Mouse (Mus musculus): ENCODE measurements at regions not wholly inside any gene's neighbourhood (a gene's known extent, or its start where the extent isn't known, plus 50 kb on each side); places are given as distances from the start of the nearest gene placed in this dataset.
A peak's percentile ranks its signal among the peaks of the same experiment; 100 is the strongest.

- H3K36me3 ChIP-seq = no peaks in the 10 kb centered on the region
- H3K9ac ChIP-seq = no peak overlapping the region
- H3K4me1 ChIP-seq = no peaks in the 10 kb centered on the region
- H3K4me3 ChIP-seq = no peak overlapping the region
- H3K9me3 ChIP-seq = no peaks in the 10 kb centered on the region
- no peak for ATAC-seq (ENCODE audit: insufficient number of reproducible peaks, insufficient read depth, low FRiP score, low TSS enrichment)
- H3K4me2 ChIP-seq (replicated peaks) = no peak overlapping the region
- no peaks in the 10 kb centered on the region for H3K27me3 ChIP-seq
- WGBS = 97% methylated on average over 1 of the region's 1 CpGs
- H3K27ac ChIP-seq = no peak overlapping the region
These were observed 113.5 kb upstream of the Snx19 start for GRCm38 (mm10) chr9:30313360-30313759.

GRCm38 (mm10) chr9:30314355-30315171 is 112.3 kb upstream of the Snx19 start:
- Histone ChIP-seq H3K9me3 (no peaks in the 10 kb centered on the region), H3K4me1 (no peaks in the 10 kb centered on the region), H3K4me2 (replicated peaks) (no peak overlapping the region), H3K36me3 (no peaks in the 10 kb centered on the region), H3K9ac (no peak overlapping the region), H3K4me3 (no peak overlapping the region), H3K27me3 (no peaks in the 10 kb centered on the region), H3K27ac (no peak overlapping the region)
- ATAC-seq (ENCODE audit: insufficient number of reproducible peaks, insufficient read depth, low FRiP score, low TSS enrichment) = 0 out of 2 replicates have a peak, but pooled peaks have one; percentile 15
- WGBS = 62% methylated on average over 15 of the region's 15 CpGs

DNA sequence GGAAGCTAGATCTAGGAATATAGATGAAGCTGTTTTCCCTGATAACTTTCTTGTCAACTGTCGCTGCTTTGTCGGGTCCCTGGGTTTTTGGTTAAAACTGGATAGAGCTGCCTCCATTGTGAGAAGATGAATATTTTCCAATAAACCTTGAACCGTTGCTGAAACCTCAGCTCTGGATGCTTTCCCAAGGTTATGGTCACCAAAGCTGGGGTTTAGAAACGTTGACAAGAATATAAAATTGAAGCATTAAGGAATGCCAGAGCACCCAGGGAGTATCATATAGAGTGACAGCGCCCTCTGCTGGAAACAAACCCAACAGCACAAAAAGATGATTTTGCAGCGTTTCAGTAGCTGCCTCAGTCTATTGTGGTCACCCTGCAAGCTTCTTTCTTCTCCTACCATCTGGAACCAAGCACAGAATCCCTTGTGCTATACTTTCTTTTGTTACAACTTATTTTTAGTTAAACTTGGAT is 111.7 kb upstream of the Snx19 start:
- no peaks in the 10 kb centered on the region for H3K4me1 ChIP-seq
- 48% methylated on average over 6 of the region's 6 CpGs for WGBS
- no peak overlapping the region for H3K4me3 ChIP-seq
- H3K9me3 ChIP-seq = no peaks in the 10 kb centered on the region
- H3K36me3 ChIP-seq = no peaks in the 10 kb centered on the region
- H3K9ac ChIP-seq = no peak overlapping the region
- H3K27me3 ChIP-seq = no peaks in the 10 kb centered on the region
- no peak for ATAC-seq (ENCODE audit: insufficient number of reproducible peaks, insufficient read depth, low FRiP score, low TSS enrichment)
- H3K27ac ChIP-seq = no peak overlapping the region
- no peak overlapping the region for H3K4me2 ChIP-seq (replicated peaks)

DNA sequence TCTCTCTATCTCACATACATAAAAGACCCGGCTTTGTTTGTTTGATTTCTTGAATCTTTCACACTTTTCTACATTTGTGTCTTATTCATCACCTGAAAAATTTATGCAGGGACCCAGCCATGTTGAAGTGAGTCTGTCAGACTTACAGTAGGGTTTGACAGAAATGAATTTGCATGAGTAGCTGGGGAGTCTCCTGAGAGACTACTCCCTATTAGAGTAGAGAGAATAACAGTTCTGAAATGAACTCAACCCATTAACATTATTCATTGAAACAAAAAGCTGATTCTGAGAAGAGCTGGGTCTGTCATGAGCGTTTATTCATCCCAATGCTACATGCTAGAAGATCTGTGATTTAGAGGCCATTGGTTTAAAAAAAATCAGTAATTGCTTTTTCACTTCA is 82.0 kb upstream of the Snx19 start:
- no peak for ATAC-seq (ENCODE audit: insufficient number of reproducible peaks, insufficient read depth, low FRiP score, low TSS enrichment)
- H3K4me3 ChIP-seq = no peak overlapping the region
- WGBS = 91% methylated on average over 2 of the region's 2 CpGs

DNA sequence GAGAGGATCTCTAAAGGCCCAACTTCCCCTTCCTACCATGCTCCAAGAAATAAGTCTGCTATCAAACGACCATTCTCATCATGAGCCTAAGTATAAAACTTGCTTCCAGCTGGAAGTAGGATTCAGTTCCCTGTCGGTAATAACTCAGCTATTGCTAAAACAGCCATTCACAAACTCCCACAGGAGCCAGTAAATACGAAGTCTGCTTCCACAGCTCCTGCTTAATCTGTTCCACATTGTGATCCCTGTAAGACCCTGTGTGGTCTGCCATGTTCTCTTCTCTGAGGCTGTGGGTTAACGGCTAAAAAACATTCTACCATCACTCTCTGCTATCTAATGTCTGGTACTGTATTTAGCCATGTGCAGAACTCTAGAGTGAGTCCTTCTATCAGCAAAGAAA is 72.9 kb upstream of the Snx19 start:
- WGBS = 30% methylated on average over 4 of the region's 4 CpGs
- H3K4me1 ChIP-seq = no peaks in the 10 kb centered on the region
- ATAC-seq (ENCODE audit: insufficient number of reproducible peaks, insufficient read depth, low FRiP score, low TSS enrichment) = no peak
- no peak overlapping the region for H3K9ac ChIP-seq
- no peaks in the 10 kb centered on the region for H3K36me3 ChIP-seq
- H3K9me3 ChIP-seq = no peaks in the 10 kb centered on the region
- H3K27me3 ChIP-seq = no peaks in the 10 kb centered on the region
- H3K27ac ChIP-seq = no peak overlapping the region
- no peak overlapping the region for H3K4me2 ChIP-seq (replicated peaks)
- H3K4me3 ChIP-seq = no peak overlapping the region

More for the DNA sequence above, 82.0 kb upstream of the Snx19 start:
- Histone ChIP-seq H3K4me1 (no peaks in the 10 kb centered on the region), H3K27ac (no peak overlapping the region), H3K27me3 (no peaks in the 10 kb centered on the region), H3K36me3 (no peaks in the 10 kb centered on the region), H3K4me2 (replicated peaks) (no peak overlapping the region), H3K9ac (no peak overlapping the region), H3K9me3 (no peaks in the 10 kb centered on the region)

- Histone ChIP-seq H3K36me3 (no peaks in the 10 kb centered on the region), H3K9ac (no peak overlapping the region), H3K27ac (no peak overlapping the region), H3K4me3 (no peak overlapping the region), H3K27me3 (no peaks in the 10 kb centered on the region), H3K4me1 (no peaks in the 10 kb centered on the region), H3K9me3 (no peaks in the 10 kb centered on the region), H3K4me2 (replicated peaks) (no peak overlapping the region)
- ATAC-seq (ENCODE audit: insufficient number of reproducible peaks, insufficient read depth, low FRiP score, low TSS enrichment) = no peak
- 94% methylated on average over 2 of the region's 2 CpGs for WGBS
These were observed 71.3 kb upstream of the Snx19 start for GRCm38 (mm10) chr9:30355642-30356041.

DNA sequence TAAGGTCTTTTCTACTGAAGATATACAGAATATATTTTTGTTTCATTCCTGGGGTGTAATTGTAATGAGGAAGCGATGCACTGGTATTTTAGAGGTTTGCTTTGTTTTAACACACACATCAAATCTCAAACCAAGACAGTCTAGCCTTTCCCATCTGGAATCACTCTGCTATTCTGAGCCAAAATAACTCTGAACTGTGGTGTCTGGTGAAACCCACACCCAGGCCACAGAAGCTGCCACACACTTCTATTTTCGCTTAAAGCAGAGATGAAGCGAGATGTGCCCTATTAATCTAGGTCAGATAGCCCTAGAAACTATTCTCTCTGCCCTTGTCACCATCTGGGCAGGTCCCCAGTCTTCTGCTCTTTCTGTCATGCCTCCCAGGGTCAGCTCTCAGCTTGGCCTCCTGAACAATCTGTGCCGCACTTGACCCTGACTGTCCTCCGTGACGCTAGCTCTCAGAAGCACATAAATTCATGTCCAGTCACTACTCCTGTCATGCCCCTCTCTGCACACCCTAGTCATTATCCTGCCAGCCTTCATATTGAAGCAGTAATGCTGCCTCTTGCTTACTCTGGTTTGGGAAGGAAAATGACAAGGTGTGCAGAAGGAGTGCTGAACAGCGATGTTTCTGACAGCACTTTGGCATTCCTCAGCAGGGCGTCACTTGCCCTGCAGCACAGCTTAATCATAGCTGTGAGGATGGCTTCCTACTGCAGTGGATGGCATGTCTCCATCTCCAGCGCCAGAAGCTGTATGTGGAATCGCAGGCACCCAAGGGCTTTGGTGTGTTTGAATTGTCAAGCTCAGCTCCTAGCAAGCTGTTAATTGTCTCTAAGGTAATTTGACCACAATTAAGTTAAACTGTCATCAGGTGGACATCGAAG is 57.1 kb upstream of the Snx19 start:
- H3K27me3 ChIP-seq = no peaks in the 10 kb centered on the region
- no peak overlapping the region for H3K4me3 ChIP-seq
- no peaks in the 10 kb centered on the region for H3K9me3 ChIP-seq
- no peak for ATAC-seq (ENCODE audit: insufficient number of reproducible peaks, insufficient read depth, low FRiP score, low TSS enrichment)
- no peak overlapping the region for H3K4me2 ChIP-seq (replicated peaks)
- peaks cover 5% of the 10 kb centered on the region; the same call in 1 of the 2 replicates for H3K4me1 ChIP-seq
- no peak overlapping the region for H3K9ac ChIP-seq
- 0 out of 2 replicates have a peak overlapping the region, but pooled peaks have one; percentile 31 for H3K27ac ChIP-seq
- WGBS = 51% methylated on average over 11 of the region's 11 CpGs
- no peaks in the 10 kb centered on the region for H3K36me3 ChIP-seq

GRCm38 (mm10) chr9:30370789-30371188 is 56.1 kb upstream of the Snx19 start:
- no peaks in the 10 kb centered on the region for H3K36me3 ChIP-seq
- H3K27ac ChIP-seq = no peak overlapping the region
- H3K4me3 ChIP-seq = no peak overlapping the region
- no peak overlapping the region for H3K9ac ChIP-seq
- ATAC-seq (ENCODE audit: insufficient number of reproducible peaks, insufficient read depth, low FRiP score, low TSS enrichment) = no peak
- WGBS = 61% methylated on average over 2 of the region's 2 CpGs
- no peak overlapping the region for H3K4me2 ChIP-seq (replicated peaks)
- no peaks in the 10 kb centered on the region for H3K9me3 ChIP-seq
- no peaks in the 10 kb centered on the region for H3K27me3 ChIP-seq
- H3K4me1 ChIP-seq = peaks cover 5% of the 10 kb centered on the region; the same call in 1 of the 2 replicates

DNA sequence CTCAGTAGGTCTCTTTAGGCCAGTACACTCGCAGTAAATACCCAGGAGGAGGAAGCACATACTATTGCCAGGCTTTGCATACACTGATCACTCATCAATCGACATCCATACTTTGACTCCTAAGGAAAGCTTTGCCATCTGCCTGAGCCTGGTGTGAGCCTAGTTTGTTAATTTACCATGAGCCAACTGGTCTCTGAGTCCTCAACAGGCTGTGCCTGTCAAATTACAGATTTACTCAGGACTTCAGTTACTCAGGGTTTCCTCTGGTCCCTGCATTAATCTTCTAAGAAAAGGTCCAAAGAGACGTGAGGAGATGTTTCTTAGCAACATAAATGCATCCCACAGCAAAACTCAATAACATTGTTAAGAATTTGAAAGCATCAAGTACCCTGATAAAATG is 50.0 kb upstream of the Snx19 start:
- Histone ChIP-seq H3K27ac (no peak overlapping the region), H3K4me3 (no peak overlapping the region), H3K36me3 (no peaks in the 10 kb centered on the region), H3K9ac (no peak overlapping the region), H3K9me3 (no peaks in the 10 kb centered on the region), H3K4me1 (no peaks in the 10 kb centered on the region), H3K27me3 (no peaks in the 10 kb centered on the region), H3K4me2 (replicated peaks) (no peak overlapping the region)
- ATAC-seq (ENCODE audit: insufficient number of reproducible peaks, insufficient read depth, low FRiP score, low TSS enrichment) = no peak
- WGBS = 63% methylated on average over 3 of the region's 3 CpGs

Measured in embryonic facial prominence, embryonic 12.5 days (tissue).